Mouse (Mus musculus) forebrain, postnatal 0 days (tissue): ENCODE data around the gene AC109138.7. TPM values are rescaled to one million over a fixed set of nuclear protein-coding genes. Genes with fewer than 3 reads are reported as not detected.
A peak's percentile ranks its signal among the peaks of the same experiment; 100 is the strongest.

Experiments used
- ATAC-seq: fragments of 200-750 bp; cut with Nextera tagmentation; 2 replicates; pipeline ENCODE4 v1.8.0; 2017; ENCODE audit warnings: mild to moderate bottlenecking, moderate library complexity
- DNase-seq: peaks from one replicate; pipeline ENCODE4 v3.0.0-alpha.2; 2015
- H3K27ac ChIP-seq: fragments of 300-500 bp; sonication (generic); 2 replicates; pipeline ENCODE4 v1.5.1; 2014; ENCODE audit warnings: low read depth, mild to moderate bottlenecking, antibody characterized with exemption, low read length, moderate library complexity, mixed read lengths
- H3K27me3 ChIP-seq: fragments of 300-500 bp; sonication (generic); 2 replicates; pipeline ENCODE4 v1.6.1; 2014; ENCODE audit warnings: mild to moderate bottlenecking, low read length, mixed read lengths; ENCODE audit not compliant: insufficient read depth
- H3K36me3 ChIP-seq: fragments of 300-500 bp; sonication (generic); 2 replicates; pipeline ENCODE4 v1.6.1; 2014; ENCODE audit warnings: mild to moderate bottlenecking, moderate library complexity; ENCODE audit not compliant: insufficient read depth
- H3K4me1 ChIP-seq: fragments of 300-500 bp; sonication (generic); 2 replicates; pipeline ENCODE4 v1.6.1; 2014; ENCODE audit warnings: antibody characterized with exemption; ENCODE audit not compliant: insufficient read depth
- H3K4me2 ChIP-seq: fragments of 300-500 bp; sonication (generic); 2 replicates; pipeline ENCODE4 v1.6.1; 2014; ENCODE audit warnings: low read depth, mild to moderate bottlenecking, moderate library complexity
- H3K4me3 ChIP-seq: fragments of 300-500 bp; sonication (generic); 2 replicates; pipeline ENCODE4 v1.5.1; 2014; ENCODE audit warnings: low read depth, low read length, mixed read lengths
- H3K9ac ChIP-seq: fragments of 300-500 bp; sonication (generic); 2 replicates; pipeline ENCODE4 v1.6.1; 2014; ENCODE audit warnings: mild to moderate bottlenecking
- H3K9me3 ChIP-seq: fragments of 300-500 bp; sonication (generic); 2 replicates; pipeline ENCODE4 v1.6.1; 2016; ENCODE audit warnings: low read length
- CTCF ChIP-seq: sonication (generic); IDR thresholded peaks from 2 replicates; pipeline ENCODE4 v1.5.1; 2016; ENCODE audit warnings: antibody characterized with exemption, control low read depth, low read depth
- WGBS: fragments of 180-500 bp; shearing (Covaris S2); extraction: QIAGEN DNeasy Blood & Tissue Kit; methylation state at CpG from one replicate; pipeline ENCODE4 v1.1.7; 2014; 5-methylcytosine and 5-hydroxymethylcytosine counted together
- polyA plus RNA-seq: library from polyadenylated mRNA; unstranded; fragments of >200 nt; fragmentation: Nextera tagmentation; extraction: Ambion mirVana; gene quantifications from 2 replicates; pipeline ENCODE4 v1.2.1, GENCODE M21; 2015
- total RNA-seq: library from RNA; depleted of rRNA; stranded (reverse); fragments of >200 nt; gene quantifications from 2 replicates; pipeline ENCODE4 v1.2.3, GENCODE M21; 2014

Gene AC109138.7
- total and polyA plus RNA-seq, 2 experiments from 2014 or later, result not detected

GRCm38 (mm10) chr19:4231253-4232185 lies 17.4 kb downstream of the AC109138.7 start, which contains the start of gene Pold4:
Gene Pold4, plus strand, starts transcription at chr19:4231899.
- Histone ChIP-seq H3K9ac (peak within 1 kb of the TSS; percentile 68), H3K27me3 (no peaks in the 10 kb centered on the region), H3K4me3 (peak within 1 kb of the TSS; percentile 62), H3K4me1 (peaks cover 9% of the 10 kb centered on the region; the same call in 1 of the 2 replicates), H3K4me2 (peak within 1 kb of the TSS; percentile 83), H3K36me3 (no peaks in the 10 kb centered on the region), H3K9me3 (no peaks in the 10 kb centered on the region), H3K27ac (peak within 1 kb of the TSS; percentile 68)
- 12% methylated on average over 26 of the region's 26 CpGs for WGBS
- TF ChIP-seq CTCF, result no peak
- DNase-seq (peak; percentile 94), ATAC-seq (peak; percentile 95)

- WGBS, result 6% methylated on average over 2 of the region's 2 CpGs
- Histone ChIP-seq H3K4me2 (peak overlapping the region; percentile 83), H3K27ac (peak overlapping the region; percentile 68), H3K9ac (peak overlapping the region; percentile 68), H3K9me3 (no peaks in the 10 kb centered on the region), H3K36me3 (no peaks in the 10 kb centered on the region), H3K4me3 (peak overlapping the region; percentile 62), H3K4me1 (peaks cover 9% of the 10 kb centered on the region; the same call in 1 of the 2 replicates), H3K27me3 (no peaks in the 10 kb centered on the region)
- ATAC-seq (peak; percentile 44), DNase-seq (no peak)
- no peak for TF ChIP-seq CTCF
Observed at GRCm38 (mm10) chr19:4232186-4232572, 18.0 kb downstream of the AC109138.7 start.

- WGBS, result 84% methylated on average over 7 of the region's 7 CpGs
- no peak for TF ChIP-seq CTCF
- peak overlapping the region; percentile 83 for H3K4me2 ChIP-seq
- peak overlapping the region; percentile 62 for H3K4me3 ChIP-seq
- H3K4me1 ChIP-seq, result peaks cover 9% of the 10 kb centered on the region; the same call in 1 of the 2 replicates
- H3K9ac ChIP-seq, result peak overlapping the region; percentile 68; the same call in 1 of the 2 replicates
- no peak for DNase-seq
- no peaks in the 10 kb centered on the region for H3K9me3 ChIP-seq
- H3K27me3 ChIP-seq, result no peaks in the 10 kb centered on the region
- no peak overlapping the region for H3K27ac ChIP-seq
- no peaks in the 10 kb centered on the region for H3K36me3 ChIP-seq
- no peak for ATAC-seq
Observed at GRCm38 (mm10) chr19:4232651-4233050, 18.5 kb downstream of the AC109138.7 start.

- 86% methylated on average over 4 of the region's 4 CpGs for WGBS
- DNase-seq, result no peak
- Histone ChIP-seq H3K9me3 (no peaks in the 10 kb centered on the region), H3K4me2 (no peak overlapping the region), H3K4me3 (no peak overlapping the region), H3K27me3 (no peaks in the 10 kb centered on the region), H3K9ac (no peak overlapping the region), H3K27ac (no peak overlapping the region), H3K4me1 (peaks cover 9% of the 10 kb centered on the region; the same call in 1 of the 2 replicates), H3K36me3 (no peaks in the 10 kb centered on the region)
- ATAC-seq, result no peak
- TF ChIP-seq CTCF, result no peak
Observed at GRCm38 (mm10) chr19:4234548-4234947, 20.4 kb downstream of the AC109138.7 start.

- Histone ChIP-seq H3K9me3 (no peaks in the 10 kb centered on the region), H3K27me3 (no peaks in the 10 kb centered on the region), H3K27ac (no peak overlapping the region), H3K9ac (no peak overlapping the region), H3K4me3 (no peak overlapping the region), H3K4me2 (no peak overlapping the region), H3K36me3 (no peaks in the 10 kb centered on the region), H3K4me1 (no peaks in the 10 kb centered on the region)
- no peak for TF ChIP-seq CTCF
- no peak for DNase-seq
- WGBS, result 75% methylated on average over 8 of the region's 8 CpGs
- ATAC-seq, result no peak
Observed at GRCm38 (mm10) chr19:4240247-4240668, 26.1 kb downstream of the AC109138.7 start.

GRCm38 (mm10) chr19:4242416-4242815 lies 28.3 kb downstream of the AC109138.7 start:
- 0 out of 2 replicates have a peak, but pooled peaks have one; percentile 8 for TF ChIP-seq CTCF
- no peak overlapping the region for H3K4me3 ChIP-seq
- no peak overlapping the region for H3K27ac ChIP-seq
- H3K4me2 ChIP-seq, result no peak overlapping the region
- WGBS, result 62% methylated on average over 3 of the region's 3 CpGs
- ATAC-seq (no peak), DNase-seq (no peak)
- H3K9me3 ChIP-seq, result no peaks in the 10 kb centered on the region
- H3K36me3 ChIP-seq, result no peaks in the 10 kb centered on the region
- no peak overlapping the region for H3K9ac ChIP-seq
- no peaks in the 10 kb centered on the region for H3K27me3 ChIP-seq
- H3K4me1 ChIP-seq, result no peaks in the 10 kb centered on the region

- H3K9ac ChIP-seq, result no peak overlapping the region
- no peak for TF ChIP-seq CTCF
- no peak overlapping the region for H3K27ac ChIP-seq
- DNase-seq, result no peak
- H3K9me3 ChIP-seq, result no peaks in the 10 kb centered on the region
- H3K4me1 ChIP-seq, result no peaks in the 10 kb centered on the region
- no peaks in the 10 kb centered on the region for H3K27me3 ChIP-seq
- no peaks in the 10 kb centered on the region for H3K36me3 ChIP-seq
- H3K4me3 ChIP-seq, result no peak overlapping the region
- no peak for ATAC-seq
- WGBS, result 85% methylated on average over 6 of the region's 6 CpGs
- H3K4me2 ChIP-seq, result no peak overlapping the region
Observed at GRCm38 (mm10) chr19:4244775-4245174, 30.6 kb downstream of the AC109138.7 start.
